Mouse (Mus musculus) R1 (cell line): ENCODE results near the gene Gtsf1.
"Not testable (repeated sequence)": the region's sequence is repeated elsewhere in the genome, so short reads cannot be mapped to it uniquely, and the experiment has no call there.

Experiments used
- DNase-seq: peaks from one replicate; pipeline ENCODE4 v3.0.0-alpha.2; 2018; ENCODE audit warnings: low read depth, low spot score

Gene Gtsf1

GRCm38 (mm10) chr15:103430241-103430640 is at the start of gene Gtsf1:
Gtsf1 (minus strand) TSS chr15:103430470.
- DNase-seq = peak; percentile 37

- no peak for DNase-seq
Measured at GRCm38 (mm10) chr15:103479080-103479606, 48.9 kb upstream of the Gtsf1 start.

- no peak for DNase-seq
Measured at GRCm38 (mm10) chr15:103473769-103474168, 43.5 kb upstream of the Gtsf1 start.

- DNase-seq = no peak
Measured at GRCm38 (mm10) chr15:103473182-103473581, 42.9 kb upstream of the Gtsf1 start.

DNA sequence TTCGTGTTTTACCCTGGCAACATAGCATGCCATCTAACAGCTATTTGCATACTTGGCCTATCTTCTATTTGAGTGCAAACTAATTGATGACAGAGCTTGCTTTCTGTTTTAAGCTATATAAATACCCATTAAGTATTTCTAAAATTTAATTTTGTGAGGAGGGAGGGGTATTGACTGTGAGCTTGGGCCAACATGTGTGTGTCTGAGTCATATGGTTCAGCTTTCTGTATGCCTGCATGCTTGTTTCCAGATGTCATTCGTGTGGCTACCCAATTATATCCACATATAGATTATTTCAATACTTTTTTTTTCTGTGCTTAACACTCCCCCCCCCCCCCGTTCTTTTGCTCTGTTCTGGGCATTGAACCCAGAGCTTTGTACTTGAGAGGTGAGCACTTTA is 42.0 kb upstream of the Gtsf1 start:
- no peak for DNase-seq

- DNase-seq = no peak
Measured at GRCm38 (mm10) chr15:103471488-103472194, 41.4 kb upstream of the Gtsf1 start.

DNA sequence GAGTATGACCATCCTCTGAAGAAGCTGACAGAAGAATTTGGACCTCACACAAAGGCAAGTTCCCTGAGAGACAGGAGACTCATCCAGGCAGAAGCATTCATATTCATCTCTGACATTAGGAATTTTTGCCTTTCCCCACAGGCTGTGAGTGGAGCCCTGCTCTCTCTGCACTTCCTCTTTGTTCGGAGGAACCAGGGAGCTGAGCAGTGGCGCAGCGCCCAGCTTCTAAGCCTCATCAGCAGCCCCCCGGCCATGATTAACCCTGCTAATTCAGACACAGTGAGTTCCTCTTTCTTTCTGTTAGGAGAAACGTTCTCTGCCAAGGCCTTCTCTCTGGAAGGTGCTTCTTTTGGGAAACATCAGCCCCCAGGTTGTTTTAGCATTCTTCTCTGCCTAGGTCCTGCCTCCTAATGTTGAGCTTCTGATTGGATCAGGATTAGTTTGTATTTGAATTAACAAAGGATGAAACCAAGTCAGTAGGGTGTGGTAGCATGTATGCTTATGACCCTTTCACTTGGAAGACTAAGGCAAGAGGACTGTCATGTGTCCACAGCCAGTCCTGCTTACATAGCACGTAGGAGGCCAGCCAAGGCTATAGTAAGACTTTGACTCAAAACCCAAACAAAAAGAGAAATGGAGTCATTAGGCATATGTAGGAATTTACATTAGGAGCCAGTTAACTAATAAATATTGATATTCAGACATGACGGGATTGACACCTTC is 32.4 kb upstream of the Gtsf1 start:
- no peak for DNase-seq

- no peak for DNase-seq
Measured at GRCm38 (mm10) chr15:103454449-103454848, 24.2 kb upstream of the Gtsf1 start.

DNA sequence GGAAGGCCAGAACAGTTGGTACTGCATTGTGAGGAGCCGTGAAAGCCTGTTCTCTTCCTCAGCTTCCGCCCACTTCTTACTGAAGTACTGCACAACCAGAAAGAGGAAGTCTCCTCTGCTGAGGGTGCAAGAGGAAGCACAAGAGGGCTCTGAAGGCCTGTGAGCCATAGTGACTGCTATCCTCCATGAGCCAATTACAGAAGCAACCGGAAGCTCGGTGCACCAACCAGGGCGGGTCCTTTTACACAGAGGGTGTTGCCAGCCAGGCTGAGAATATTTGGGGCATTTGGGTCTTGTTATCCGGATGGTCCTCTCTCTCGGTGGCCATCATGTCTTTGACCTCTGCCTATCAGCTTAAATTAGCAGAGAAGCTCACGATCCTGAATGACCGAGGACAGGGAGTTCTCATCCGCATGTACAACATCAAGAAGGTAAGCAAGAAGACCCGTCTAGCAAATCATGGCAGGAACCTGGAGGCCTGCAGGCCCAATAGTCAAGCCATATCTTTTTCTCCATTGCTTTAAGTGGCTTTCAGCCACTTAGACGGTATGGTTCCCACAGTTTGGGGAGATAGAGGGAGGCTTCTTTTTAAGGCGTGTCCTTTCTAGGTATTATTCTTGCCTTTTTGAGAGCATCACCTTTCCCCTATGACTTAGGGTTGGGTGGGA is 23.4 kb upstream of the Gtsf1 start, which contains the start of gene Nckap1l:
TSS of gene Nckap1l (plus strand) at position 244 of the 668 bp plus-strand sequence.
- DNase-seq = peak; percentile 3

DNA sequence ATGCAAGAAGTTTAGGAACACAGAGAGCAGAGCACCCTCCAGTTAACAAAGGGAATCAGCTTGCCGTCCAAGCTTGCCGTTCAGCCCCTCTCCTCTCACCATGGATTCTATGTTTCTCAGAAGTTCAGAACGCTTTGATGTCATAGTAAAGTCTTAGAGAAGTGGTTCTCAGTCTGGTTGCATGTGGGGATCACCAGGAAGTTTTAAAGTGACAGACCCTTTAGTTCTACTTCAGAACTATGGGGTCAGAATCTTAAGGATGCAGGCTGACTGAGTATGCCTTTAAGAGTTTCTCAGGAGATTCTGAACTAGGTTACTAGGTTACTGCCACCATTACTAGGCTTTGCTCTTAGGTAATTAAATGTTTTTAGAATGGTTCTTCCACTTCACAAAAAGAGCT is 18.1 kb upstream of the Gtsf1 start, which contains the start of gene Gtsf2:
TSS of gene Gtsf2 (minus strand) at position 101 of the 400 bp plus-strand sequence.
- no peak for DNase-seq

DNA sequence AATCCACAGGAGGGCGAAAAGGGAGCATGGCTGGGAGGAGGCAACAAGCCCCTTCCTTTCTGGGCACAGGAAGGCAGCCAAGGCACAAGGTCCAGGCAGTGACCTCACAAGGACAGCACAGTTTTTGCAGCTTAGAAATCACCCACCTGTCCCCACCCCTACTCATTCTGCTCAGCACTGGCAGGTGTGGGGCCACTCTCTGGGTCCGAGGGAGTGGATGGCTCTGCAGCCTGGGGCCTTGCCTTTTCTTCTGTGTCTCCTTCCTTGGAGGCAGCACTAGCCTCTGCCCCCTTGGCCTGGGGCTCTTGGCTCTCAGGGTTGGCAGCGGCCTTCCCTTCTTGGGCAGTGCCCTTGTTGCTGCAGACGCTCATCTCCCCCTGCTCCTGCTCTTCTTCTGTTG is 15.7 kb upstream of the Gtsf1 start:
- not testable (repeated sequence) for DNase-seq

GRCm38 (mm10) chr15:103427017-103427416 is 3.3 kb downstream of the Gtsf1 start:
- no peak for DNase-seq

DNA sequence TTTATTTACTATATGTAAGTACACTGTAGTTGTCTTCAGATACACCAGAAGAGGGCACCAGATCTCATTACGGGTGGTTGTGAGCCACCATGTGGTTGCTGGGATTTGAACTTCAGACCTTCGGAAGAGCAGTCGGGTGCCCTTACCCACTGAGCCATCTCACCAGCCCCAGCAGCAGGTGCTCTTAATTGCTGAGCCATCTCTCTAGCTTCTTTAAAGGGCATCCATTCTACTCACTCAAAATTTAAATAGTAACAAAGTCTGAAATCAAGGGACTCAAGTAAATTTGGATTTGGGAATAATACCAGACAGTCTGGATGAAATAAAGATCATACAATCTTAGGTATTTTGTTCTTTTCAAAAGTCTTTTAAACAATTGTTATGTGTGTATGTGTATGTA is 24.7 kb downstream of the Gtsf1 start:
- DNase-seq = peak; percentile 11

- peak; percentile 52 for DNase-seq
Measured at GRCm38 (mm10) chr15:103401361-103401760, 28.9 kb downstream of the Gtsf1 start.

DNA sequence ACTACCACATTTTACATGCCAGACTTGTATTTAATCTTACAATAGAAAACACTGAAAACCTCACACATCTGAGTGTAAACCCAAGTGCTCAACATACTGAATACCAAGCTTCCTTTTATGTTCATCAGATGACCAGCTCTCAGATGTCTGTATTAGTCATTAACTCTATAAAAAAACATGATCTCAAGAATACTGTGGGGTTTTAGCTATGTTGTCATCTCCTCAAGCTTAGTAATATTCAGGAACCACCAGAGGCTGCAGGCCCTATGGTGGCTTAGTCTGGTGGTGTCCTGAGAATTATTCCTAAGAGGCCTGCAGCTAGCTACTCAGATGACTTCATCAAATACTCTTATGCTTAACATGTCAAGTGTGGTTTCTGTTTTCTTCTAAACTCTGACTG is 36.7 kb downstream of the Gtsf1 start:
- DNase-seq = no peak

GRCm38 (mm10) chr15:103388556-103389145 is 41.6 kb downstream of the Gtsf1 start:
- peak; percentile 54 for DNase-seq

GRCm38 (mm10) chr15:103383771-103384488 is 46.3 kb downstream of the Gtsf1 start:
- DNase-seq = no peak

- DNase-seq = peak; percentile 88
Measured at GRCm38 (mm10) chr15:103382795-103383406, 47.4 kb downstream of the Gtsf1 start.

- DNase-seq = no peak
Measured at GRCm38 (mm10) chr15:103382075-103382474, 48.2 kb downstream of the Gtsf1 start.

- DNase-seq = no peak
Measured at GRCm38 (mm10) chr15:103378665-103379356, 51.5 kb downstream of the Gtsf1 start.
